Mouse (Mus musculus): ENCODE data around the gene Gm21258. TPM values are rescaled to one million over a fixed set of nuclear protein-coding genes. Genes with fewer than 3 reads are reported as not detected.

Gene Gm21258
- polyA plus RNA-seq (2017; shearing (Covaris generic)) = not detected

DNA sequence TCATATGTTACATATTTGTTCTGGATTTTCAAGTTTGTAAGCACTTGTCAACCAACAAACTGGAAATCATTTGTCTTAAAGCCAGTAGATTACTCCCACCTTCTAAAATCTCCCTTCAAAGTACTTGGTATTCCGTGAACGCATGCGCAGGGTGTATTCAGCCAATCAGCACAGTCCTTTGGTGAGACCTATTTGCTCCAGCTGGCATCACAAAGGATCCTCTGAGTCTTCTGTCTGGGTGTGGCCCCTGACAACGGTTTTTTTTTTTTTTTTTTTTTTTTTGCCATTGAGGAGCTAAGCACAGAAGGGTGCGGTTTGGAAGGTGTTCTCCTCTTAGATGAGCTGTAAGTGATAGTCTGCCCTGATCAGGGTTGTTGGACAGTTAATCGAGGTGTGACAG is at the start of gene Gm21258:
TSS of gene Gm21258 (plus strand) at position 301 of the 400 bp plus-strand sequence.

